Mouse (Mus musculus) lung, postnatal 10 days (tissue): ENCODE measurements at regions not wholly inside any gene's neighbourhood (a gene's known extent, or its start where the extent isn't known, plus 50 kb on each side); places are given as distances from the start of the nearest gene placed in this dataset.
A peak's percentile ranks its signal among the peaks of the same experiment; 100 is the strongest.
"Not testable (repeated sequence)": the region's sequence is repeated elsewhere in the genome, so short reads cannot be mapped to it uniquely, and the experiment has no call there.

Experiments used
- DNase-seq: peaks from one replicate; pipeline ENCODE4 v3.0.0; 2021

DNA sequence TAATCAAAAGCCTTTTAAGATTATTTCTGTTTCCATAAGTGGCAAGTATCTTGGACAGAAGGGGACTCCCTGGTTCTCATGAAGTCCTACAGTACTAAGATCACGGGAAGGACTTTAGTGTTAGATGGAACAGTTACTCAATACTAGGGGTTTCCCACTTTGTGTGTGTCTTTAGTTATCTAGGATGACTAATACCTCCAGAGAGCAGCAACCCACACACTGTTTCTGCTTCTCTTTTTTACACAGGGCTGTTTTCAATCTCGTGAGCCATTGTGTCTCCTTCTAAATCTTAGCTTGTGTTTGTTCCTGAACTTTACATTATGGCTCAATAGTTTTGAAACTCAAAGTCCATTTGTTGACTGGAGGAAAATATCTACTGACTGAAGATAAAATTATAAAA lies 496.5 kb upstream of the Impg1 start:
- DNase-seq: no peak

DNA sequence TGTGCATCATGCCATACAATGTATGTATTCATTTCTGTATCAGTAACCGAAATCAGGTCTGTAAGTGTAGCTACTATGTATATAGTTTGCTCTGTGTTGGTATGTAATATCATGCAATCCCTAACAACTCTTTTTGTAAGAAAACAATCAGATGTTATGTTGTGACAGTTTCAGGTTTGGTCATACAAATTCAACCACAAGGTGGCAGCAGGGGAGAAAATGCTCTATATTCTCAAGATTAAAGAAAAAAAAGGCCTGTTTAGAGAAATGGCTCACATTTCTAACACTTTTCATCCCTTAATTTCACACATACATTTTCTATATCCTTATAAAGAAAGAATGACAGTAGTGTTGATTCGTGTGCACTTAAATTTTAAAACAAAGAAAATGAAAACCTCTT lies 477.7 kb upstream of the Impg1 start:
- DNase-seq: peak; percentile 5

DNA sequence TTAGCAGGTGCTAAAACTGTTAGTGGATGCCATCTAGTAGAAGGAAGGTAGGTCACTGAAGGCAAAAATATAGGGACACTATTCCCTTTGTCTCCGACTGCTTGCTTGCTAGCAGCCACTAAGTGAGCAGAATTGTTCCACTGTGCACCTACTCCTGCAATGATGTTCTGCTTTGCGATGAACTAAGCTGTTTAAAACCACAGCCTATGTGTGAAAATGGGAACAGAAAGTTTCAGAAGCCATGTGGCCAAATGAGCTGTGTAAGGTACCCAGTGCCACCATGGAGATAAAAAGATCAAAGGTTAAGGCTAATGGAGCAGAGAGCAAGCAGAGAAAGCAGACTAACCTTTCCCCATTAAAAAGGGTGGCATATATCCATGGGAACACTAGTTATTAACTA lies 476.1 kb upstream of the Impg1 start:
- DNase-seq: no peak

DNA sequence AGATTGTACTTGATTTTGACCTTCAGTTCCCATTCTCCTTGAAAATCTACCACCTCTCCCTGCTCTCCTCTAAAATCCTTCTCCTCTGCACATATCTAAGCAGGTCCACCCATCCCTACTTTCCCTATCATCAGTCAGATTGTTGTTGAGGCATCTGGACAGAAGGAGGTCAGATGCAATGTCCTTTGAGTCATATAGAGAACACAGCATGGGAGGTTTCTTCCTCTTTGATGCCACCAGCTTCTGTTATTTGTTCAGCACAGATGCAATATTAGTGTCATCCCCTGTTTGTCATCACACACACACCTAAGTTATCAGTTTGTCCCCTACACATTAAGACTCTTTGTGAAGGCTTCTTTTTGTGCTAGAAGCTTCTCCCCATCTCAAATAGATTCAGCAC lies 473.0 kb upstream of the Impg1 start:
- no peak for DNase-seq

DNA sequence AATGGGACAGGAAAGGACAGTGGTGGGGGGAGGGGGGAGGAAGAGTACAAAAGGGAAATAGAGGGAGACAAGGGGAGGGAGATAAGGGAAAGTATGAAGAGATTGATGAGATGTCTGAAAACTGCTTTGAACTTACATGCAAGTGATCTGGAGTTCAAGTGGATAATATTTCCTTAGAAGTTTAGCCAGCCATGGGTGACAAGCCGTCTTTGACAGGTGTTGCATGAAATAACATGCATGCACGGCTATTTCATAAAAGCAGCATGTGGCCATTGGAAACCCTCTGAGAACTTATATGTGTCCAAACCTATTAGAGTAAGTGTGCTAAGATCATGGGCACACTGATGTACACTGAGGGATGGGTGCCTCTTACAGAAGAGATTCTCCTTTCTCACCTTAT lies 465.3 kb upstream of the Impg1 start:
- DNase-seq: no peak

DNA sequence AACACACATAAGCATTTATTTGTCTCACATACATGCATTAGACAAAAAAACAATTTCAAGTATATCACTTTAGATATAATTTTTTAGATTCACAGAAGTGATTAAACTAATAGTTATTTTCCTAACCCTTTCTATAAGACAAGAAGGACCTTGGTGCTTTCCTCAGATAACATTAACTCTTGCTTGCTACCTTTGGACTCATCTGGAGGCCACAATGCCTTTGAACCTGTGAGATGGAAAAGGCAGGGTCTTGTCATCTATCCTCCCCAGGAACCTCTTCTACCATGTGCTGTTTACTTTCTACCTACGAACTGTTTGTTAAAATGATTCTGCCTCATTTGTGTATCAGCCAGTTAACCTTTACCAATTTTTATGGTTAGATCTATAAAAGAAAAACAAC lies 455.0 kb upstream of the Impg1 start:
- DNase-seq: no peak

DNA sequence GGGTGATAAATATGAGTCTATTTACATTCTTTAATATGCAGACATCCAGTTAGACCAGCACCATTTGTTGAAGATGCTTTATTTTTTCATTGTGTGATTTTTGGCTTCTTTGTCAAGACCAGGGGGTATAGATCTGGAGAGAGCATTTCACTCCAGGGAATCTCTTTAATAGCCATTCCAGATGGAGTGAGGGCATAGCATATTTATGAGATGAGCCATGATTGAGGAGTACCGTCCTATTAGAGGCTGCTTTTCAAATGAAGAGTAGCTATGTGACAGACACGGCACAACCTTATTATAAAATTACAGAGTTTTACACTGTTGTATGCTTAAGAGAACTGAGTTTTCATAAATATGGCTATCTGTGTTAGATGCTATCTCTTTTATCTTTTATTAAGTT lies 448.6 kb upstream of the Impg1 start:
- no peak for DNase-seq

DNA sequence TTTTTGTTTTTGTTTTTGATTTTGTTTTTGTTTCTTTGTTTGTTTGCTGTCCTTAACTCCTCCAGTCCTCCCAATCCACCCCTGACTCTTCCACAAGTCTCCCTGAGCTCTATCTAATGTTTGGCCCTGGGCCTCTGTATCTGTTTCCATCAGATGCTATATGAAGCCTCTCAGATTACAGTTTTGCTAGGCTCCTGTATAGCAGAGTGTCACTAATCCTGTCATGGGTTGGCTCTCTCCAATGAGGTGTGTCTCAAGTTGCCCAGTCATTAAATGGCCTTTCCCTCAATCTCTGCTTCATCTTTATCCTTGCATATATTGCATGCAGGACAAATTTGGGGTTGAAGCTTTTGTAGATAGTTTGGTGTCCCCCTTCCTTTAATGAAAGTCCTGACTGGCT lies 446.9 kb upstream of the Impg1 start:
- DNase-seq: no peak

DNA sequence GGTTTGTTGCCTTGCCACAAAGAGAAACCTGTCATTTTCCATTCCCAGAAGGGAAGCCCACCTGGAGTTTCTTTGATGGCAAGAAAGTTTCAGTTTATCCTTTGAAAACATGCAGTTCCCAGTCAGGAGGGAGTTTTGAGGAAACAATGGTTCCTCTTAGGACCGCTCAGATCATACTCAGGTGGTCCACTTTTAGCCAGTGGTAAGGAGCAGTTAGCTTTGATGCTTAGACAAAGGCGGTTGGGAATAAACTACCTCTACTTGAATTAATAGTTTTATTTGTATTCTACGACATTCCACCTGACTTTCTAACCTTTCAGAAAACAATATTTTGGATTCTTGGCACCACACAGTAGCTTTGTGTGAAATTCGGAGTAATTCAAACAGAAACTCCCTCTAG lies 401.5 kb upstream of the Impg1 start:
- no peak for DNase-seq

DNA sequence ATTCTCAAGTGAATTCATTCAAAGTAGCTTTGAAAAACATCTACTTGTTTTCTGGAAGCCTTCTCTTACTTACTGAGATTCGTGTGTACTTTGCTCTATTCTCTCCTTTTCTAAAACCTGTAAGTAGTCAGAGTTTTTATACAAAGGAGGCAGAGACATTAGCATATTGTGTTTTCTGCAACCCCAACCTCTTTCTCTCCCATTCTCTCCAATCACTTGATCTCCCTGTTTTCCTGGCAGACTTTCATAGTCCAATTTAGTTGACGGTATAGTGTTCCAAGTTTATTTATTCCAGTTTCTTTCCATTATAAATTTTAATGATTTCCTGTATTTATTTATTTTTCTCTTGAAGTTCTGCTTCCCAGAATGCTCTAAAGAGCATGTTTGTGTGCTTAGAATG lies 393.7 kb upstream of the Impg1 start:
- no peak for DNase-seq

DNA sequence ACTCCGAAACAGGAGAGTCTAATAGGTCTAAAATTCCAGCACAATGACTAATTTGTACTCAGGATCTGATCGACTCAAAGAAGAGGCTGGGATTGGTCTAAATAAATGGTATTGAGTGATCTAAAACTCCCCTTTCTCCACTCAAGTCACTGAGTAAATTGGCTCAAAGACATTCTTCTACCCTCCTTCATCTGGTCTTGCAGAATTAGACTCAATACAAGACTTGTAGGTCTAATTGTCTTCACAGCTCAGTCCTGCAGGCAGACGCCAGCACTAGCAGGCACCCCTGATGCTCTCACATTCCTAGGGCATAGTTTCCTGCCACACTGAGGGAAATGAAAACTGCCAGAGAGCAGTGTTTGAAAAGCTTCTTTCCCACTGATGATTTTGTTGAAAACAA lies 382.9 kb upstream of the Impg1 start:
- no peak for DNase-seq

DNA sequence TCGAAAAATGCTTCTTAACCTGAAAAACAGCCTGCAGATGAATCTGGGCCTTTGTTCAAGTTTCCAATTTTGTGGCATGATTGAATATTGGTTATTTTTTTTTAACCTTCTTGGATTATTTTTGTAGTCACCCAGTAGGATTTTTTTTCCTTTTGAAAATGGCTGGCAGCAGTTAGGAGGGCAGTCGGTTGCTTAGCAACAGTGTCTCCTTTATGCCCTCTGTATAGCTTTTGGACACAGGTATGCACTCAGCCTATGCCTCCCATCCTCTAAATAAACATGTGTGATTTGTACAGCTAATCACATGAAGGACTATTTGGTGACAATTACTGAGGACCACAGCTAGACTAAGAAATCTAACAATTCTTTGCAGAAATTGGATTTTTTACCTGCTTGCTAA lies 367.5 kb upstream of the Impg1 start:
- DNase-seq: no peak

DNA sequence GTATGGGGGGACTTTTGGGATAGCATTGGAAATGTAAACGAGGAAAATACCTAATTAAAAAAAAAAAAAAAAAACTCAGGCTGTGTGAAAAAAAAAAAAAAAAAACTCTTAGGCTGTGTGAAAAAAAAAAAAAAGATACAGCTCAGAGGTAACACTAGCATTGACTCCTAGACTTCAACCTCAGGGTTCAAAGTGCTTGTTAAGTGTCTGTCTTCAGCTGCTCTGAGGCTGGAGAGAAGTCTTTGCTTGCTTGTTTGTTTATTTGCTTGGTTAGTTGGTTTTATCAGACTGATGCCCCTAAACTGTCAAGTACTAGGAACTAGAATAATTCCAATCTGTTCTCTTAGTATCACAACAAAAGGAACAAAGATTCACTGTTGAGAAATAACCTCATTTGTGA lies 360.1 kb upstream of the Impg1 start:
- DNase-seq: no peak

DNA sequence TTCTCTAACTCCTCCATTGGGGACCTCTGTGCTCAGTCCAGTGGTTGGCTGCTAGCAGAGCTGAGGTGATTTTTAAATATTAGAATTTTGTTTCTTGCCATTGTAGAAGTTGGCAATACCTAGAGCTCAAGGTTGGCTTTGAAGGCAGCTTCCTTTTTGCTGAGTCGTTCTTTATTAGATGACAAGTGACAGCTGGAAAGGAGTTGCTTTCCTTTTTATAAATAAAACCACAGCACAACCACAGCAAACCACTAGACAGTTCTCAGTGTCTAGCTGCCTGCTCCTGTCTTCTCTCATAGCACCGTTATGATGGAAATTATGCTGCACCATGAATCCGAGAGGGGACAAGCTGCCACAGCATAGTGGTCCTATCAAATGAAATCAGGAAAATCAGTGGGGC lies 354.8 kb upstream of the Impg1 start:
- no peak for DNase-seq

DNA sequence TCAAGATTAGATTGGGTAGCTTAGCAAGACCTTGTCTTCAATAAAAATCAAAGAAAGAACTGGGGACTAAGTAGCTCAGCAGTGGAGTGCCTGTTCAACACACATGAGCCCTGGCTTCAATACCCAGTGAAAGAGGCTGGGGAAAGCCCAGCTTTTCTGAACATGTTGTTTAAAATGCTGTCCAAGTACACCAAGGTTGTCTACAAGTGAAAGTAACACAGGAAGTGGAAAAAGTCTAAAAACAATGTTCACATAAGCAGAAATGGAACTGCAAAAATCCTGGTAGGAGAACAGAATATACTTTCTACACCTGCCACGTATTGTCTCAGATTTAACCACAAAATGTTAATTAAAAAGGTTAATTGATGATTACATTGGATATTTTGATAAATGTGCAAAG lies 353.8 kb upstream of the Impg1 start:
- no peak for DNase-seq

DNA sequence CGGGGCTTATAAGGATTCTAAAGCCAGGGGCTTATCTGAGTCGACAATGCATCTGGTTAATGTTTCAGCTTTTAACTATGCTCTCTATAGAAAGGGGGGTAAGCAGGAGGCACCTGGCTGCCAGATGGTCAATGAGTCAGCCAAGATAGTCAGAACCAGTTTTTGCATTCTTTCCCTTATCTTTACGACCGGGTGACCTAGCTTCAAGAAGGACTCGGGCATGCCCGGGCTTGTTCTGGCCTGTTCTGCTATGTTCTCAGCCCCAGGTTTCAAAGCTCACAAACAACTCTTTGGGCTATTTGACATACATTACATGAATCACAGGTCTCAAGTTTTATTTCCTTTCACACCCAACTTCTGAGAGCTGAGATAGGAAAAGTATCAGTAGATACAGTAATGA lies 348.6 kb upstream of the Impg1 start:
- not testable (repeated sequence) for DNase-seq

DNA sequence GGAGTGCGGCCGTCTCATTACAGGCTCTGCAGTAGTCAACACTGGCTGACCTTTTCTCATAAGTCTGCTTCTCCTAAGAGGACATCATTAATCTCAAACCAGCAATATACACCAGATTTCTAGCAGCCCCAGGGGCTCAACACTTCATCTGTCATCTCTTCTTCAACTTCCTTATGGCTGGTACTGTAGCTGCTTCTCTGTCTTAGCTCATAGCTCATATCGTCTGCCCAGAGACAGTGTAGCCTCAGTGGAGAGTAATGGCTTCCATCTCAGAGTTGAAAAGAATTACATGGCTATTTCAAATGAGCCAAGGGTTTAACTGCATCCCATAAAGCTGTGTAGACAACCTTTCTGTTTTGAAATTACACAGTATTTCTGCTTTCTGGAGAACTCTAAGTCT lies 326.2 kb upstream of the Impg1 start:
- no peak for DNase-seq

DNA sequence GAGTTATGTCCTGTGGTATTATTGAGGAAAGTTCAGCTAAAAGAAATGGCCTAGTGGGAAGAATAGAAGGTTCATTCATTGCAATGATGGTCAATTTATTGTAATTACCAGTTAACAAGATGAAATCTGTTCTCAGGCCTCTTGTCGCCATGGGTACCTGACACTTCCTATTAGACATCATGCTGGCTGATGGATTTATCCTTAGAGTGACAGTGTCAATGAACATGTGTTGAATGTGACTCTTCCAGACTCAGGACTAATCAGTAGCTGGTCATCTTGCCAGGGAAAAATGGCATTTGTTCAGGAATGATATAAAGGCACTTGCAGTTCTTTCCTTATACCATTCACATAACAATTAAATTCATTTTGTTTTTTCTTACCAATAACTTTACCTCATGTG lies 309.3 kb upstream of the Impg1 start:
- DNase-seq: no peak

DNA sequence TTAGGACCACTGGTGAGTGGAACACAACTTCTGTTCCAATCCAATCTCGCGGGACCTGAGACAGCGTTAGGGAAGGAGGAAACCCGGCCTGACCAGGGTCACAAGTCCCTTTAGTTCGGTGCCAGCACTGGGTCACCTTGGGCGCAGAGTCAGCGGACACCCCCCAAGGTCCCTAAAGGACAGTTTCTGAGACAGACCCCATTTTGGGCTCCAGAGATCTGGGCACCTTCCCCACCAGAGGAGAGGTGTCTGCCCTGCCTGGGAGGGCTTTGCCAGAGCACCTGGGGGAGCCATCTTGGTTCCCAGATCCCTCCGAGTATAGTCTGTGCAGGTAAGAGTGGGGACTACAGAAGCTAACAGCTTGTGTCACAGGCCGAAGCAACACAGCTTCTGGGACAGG lies 270.5 kb upstream of the Impg1 start:
- not testable (repeated sequence) for DNase-seq

DNA sequence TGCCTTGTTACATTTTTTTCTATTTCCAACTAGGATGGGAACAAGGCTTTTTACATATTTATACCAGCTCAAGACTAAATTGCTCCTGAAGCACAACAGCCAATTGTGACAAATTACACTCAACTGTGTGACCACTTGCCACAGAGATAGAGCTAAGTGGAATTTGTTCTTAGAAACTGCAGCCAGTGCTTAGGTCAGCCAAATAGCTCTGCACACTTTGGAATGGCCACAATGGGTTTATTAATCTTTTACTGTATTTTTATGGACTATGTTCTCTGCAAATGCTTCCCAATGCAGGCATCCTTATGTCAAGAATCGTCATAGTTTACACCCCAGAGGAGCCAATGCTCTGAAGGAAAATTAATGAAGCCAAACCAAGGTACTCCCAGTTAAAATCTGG lies 267.7 kb upstream of the Impg1 start:
- no peak for DNase-seq

DNA sequence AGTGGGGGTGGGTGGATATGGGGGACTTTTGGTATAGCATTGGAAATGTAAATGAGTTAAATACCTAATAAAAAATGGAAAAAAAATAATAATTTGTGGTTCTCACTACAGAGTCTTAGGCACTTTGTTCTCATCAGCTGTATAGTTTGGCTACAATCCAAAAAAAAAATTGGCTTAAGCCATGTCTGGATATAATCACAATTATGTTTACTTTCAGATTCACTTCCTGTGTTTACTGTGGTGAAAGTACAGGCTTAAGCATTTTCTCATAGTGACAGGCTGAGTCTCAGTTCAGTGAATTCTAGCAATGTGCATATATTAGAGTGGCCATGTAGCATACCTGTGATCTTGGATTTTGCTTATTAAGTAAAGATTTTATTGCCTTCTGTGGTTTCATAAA lies 258.4 kb upstream of the Impg1 start:
- no peak for DNase-seq

DNA sequence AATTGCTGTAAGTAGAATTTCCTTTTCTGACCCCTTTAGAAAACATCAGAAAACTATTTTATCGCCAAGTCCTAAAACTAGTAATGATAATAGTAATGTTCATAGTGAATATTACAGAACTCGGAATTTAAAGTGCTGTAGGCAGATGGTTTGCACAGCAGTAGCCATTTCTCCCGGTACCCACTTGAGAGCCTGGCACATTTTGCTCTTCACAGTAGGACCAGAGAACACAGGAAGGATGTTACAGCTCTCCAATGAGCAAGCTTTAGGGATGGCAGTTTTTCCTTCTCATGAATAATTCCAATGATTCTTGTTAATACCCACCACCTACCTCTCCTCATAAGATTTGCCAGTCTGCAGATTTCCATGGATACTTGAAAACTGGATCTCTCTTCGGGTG lies 253.2 kb upstream of the Impg1 start:
- no peak for DNase-seq

DNA sequence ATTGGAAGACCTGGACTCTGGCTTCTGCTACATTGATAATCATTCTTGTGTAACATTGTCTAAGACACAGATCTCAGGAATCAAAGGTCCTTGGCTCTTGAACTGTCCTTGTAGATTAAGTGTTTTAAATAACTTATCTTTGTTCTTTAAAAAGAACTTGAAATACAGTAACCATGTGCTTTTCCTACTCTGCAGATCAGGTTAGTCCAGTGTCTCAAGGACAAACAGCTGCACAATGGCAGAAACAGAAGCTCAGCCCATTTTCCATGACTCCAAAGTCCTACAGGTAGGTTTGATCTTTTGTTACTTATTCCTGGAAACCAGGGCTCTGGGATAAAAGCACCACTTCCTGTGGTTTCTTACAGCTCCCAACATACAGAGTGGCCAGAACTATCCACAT lies 244.5 kb upstream of the Impg1 start:
- DNase-seq: no peak

DNA sequence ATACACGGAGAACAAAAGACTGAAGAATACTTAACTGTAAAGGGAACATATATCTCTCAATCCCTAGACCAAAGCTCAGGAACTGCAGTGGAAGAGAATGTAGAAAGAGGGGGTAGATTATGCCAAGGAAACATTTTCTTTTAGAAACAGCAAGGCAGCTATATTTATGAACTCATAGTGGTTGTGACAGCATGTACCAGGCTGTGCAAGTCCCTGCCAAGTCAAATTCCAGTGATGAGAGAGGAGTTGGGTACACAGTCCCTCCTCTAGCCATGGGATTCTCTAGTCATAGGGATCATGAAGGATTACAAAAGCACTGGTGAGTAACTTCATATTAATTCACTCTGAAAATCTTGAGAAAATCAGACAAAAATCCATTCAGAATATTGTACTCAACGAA lies 240.0 kb upstream of the Impg1 start:
- DNase-seq: no peak

DNA sequence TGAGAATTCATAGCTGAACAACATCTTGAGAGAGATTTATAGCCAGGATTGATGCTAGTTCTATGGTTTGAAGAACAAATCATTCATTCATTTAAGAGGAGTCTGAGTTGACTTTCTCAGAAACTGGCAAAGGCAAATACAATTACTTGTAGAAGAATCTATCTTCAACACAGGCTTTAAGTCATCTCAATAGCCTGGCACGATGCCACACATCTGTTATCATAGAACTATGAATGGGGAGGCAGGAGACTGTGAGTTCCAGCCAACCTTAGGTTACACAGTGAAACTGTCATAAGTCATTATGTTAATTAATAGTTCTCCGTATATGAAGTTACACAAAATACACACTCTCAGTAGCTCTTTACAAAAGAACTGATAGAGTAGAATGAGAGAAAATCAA lies 231.9 kb upstream of the Impg1 start:
- peak; percentile 2 for DNase-seq

DNA sequence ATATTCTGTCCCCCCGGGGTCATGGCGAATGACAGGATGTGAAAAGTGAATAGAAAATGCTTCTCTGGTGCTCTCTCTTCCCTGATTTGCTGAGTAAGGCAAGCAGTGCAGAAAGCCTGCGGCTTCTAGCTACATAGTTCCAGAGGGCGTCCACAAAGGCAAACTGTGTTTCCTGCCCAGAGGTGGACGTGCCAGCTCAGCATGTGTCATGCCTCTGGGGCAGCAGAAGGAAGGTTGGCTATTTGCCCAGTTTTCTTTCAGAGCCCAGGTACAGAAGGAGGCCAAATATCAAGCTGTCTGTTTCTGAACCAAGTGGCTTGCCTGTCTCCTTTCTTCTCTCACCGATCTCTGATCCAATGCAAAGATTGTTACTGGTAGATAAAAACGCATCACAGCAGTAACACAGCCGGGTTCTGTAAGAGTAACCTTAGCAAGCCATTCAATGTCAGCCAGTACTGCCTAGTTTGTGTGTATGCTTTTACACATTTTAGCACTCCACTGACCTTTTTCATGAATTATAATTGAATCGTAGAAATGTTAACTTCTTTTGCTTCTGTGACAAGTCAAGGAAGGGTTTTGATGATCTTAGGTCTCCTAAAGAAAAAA lies 223.3 kb upstream of the Impg1 start:
- no peak for DNase-seq
